Mouse (Mus musculus): ENCODE measurements around the gene Tor1a.

Gene Tor1a

GRCm38 (mm10) chr2:30967352-30968327 lies at the start of gene Tor1a:
Gene Tor1a (minus strand): TSS chr2:30967933.
- DNase-seq (ENCODE audit: low spot score) = peak; percentile 93

GRCm38 (mm10) chr2:31013371-31014120 lies 45.8 kb upstream of the Tor1a start:
- DNase-seq (ENCODE audit: low spot score) = no peak

GRCm38 (mm10) chr2:31007208-31007607 lies 39.5 kb upstream of the Tor1a start:
- no peak for DNase-seq (ENCODE audit: low spot score)

- DNase-seq (ENCODE audit: low spot score) = no peak
Measured at GRCm38 (mm10) chr2:31006434-31006833, 38.7 kb upstream of the Tor1a start.

GRCm38 (mm10) chr2:31005453-31005852 lies 37.7 kb upstream of the Tor1a start:
- DNase-seq (ENCODE audit: low spot score) = no peak

- no peak for DNase-seq (ENCODE audit: low spot score)
Measured at GRCm38 (mm10) chr2:31002857-31003256, 35.1 kb upstream of the Tor1a start.

- no peak for DNase-seq (ENCODE audit: low spot score)
Measured at GRCm38 (mm10) chr2:30998443-30999260, 30.9 kb upstream of the Tor1a start.

GRCm38 (mm10) chr2:30995432-30995996 lies 27.8 kb upstream of the Tor1a start:
- no peak for DNase-seq (ENCODE audit: low spot score)

- no peak for DNase-seq (ENCODE audit: low spot score)
Measured at GRCm38 (mm10) chr2:30994853-30995252, 27.1 kb upstream of the Tor1a start.

GRCm38 (mm10) chr2:30990221-30990620 lies 22.5 kb upstream of the Tor1a start:
- DNase-seq (ENCODE audit: low spot score) = no peak

- DNase-seq (ENCODE audit: low spot score) = no peak
Measured at GRCm38 (mm10) chr2:30985111-30986020, 17.6 kb upstream of the Tor1a start.

GRCm38 (mm10) chr2:30983024-30983423 lies 15.3 kb upstream of the Tor1a start:
- DNase-seq (ENCODE audit: low spot score) = peak; percentile 9

GRCm38 (mm10) chr2:30981790-30982513 lies 14.2 kb upstream of the Tor1a start, which contains the start of the genes BC005624 and Usp20:
Gene BC005624 (minus strand): TSS chr2:30982201.
Gene Usp20 (plus strand): TSS chr2:30982279.
- DNase-seq (ENCODE audit: low spot score) = peak; percentile 100

- DNase-seq (ENCODE audit: low spot score) = no peak
Measured at GRCm38 (mm10) chr2:30966826-30967225, 907 bp downstream of the Tor1a start.

- DNase-seq (ENCODE audit: low spot score) = no peak
Measured at GRCm38 (mm10) chr2:30965627-30966026, 2.1 kb downstream of the Tor1a start.

- DNase-seq (ENCODE audit: low spot score) = no peak
Measured at GRCm38 (mm10) chr2:30962570-30963254, 5.0 kb downstream of the Tor1a start.

GRCm38 (mm10) chr2:30959856-30960255 lies 7.9 kb downstream of the Tor1a start:
- no peak for DNase-seq (ENCODE audit: low spot score)

- no peak for DNase-seq (ENCODE audit: low spot score)
Measured at GRCm38 (mm10) chr2:30958726-30959125, 9.0 kb downstream of the Tor1a start.

- DNase-seq (ENCODE audit: low spot score) = no peak
Measured at GRCm38 (mm10) chr2:30957511-30957910, 10.2 kb downstream of the Tor1a start.

Measured in retina, embryonic 14.5 days (tissue).